Mouse (Mus musculus) adrenal gland, adult 8-10 months (tissue): ENCODE results near the gene Fam160a1. TPM values are rescaled to one million over a fixed set of nuclear protein-coding genes. Genes with fewer than 3 reads are reported as not detected.
A peak's percentile ranks its signal among the peaks of the same experiment; 100 is the strongest.

Source experiments
- DNase-seq: peaks from one replicate; pipeline ENCODE4 v3.0.0; 2022
- total RNA-seq, 4 experiments: library from RNA; stranded (reverse); gene quantifications; 2 replicates each; pipeline ENCODE4 v1.2.4; 2022

Fam160a1 gene
- total RNA-seq, 4 experiments from 2014 or later, result 8.3 to 14.5 (median 11.7) TPM

GRCm38 (mm10) chr3:85827283-85827682, 10.2 kb upstream of the Fam160a1 start:
- no peak for DNase-seq

DNA sequence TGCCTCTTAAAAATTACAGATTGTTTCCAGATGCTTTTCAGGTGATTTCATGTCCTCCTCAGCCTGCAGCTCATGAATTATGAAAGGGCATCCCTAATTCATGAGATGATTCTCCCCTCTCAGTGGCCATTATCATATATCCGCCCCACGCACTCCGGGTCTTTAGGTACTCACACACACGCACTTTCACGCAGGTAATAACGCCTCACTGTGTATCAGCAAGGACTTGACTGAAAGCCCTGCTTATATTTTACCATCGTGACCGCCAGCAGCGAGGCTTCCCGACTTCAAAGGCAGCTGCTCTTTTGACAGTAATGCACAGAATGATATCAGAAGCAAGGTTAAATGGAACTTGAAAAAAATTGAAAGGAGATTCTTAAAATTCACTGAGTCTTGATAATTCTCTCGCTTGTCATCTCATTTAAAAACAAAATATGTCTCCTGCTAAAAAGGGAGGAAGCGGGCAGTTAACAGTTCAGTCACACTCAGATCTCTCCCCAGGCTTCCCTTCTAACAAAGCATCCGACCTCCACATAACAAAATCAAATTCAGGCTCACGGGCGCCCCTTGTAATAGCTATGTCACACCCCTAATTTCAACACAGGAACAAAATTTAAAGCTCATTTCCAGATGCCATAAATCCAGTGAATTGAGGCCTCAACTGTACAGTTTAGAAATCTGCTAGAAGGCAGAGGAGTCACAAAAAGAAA, 3.9 kb upstream of the Fam160a1 start:
- no peak for DNase-seq

- DNase-seq, result no peak
Observed at GRCm38 (mm10) chr3:85819319-85819718, 2.2 kb upstream of the Fam160a1 start.

DNA sequence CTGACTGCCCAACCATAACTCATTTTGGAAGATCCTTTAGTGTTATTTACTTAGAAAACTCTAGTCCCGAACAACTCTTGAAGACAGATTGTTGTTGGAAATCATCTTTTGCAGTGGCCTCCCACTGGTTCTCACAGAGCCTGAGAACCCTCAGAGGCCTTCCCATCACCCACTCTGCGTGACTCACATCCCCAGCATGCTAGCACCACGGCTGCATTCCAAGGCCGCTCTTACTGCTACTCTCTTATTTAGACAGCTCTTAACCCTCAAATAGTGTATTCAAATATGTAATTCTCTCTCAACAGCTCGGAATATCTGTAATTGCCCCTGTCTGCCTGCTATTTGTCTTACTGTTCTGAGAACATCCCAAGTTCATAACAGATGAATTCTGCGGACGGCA, 2.9 kb downstream of the Fam160a1 start:
- DNase-seq, result peak; percentile 66

DNA sequence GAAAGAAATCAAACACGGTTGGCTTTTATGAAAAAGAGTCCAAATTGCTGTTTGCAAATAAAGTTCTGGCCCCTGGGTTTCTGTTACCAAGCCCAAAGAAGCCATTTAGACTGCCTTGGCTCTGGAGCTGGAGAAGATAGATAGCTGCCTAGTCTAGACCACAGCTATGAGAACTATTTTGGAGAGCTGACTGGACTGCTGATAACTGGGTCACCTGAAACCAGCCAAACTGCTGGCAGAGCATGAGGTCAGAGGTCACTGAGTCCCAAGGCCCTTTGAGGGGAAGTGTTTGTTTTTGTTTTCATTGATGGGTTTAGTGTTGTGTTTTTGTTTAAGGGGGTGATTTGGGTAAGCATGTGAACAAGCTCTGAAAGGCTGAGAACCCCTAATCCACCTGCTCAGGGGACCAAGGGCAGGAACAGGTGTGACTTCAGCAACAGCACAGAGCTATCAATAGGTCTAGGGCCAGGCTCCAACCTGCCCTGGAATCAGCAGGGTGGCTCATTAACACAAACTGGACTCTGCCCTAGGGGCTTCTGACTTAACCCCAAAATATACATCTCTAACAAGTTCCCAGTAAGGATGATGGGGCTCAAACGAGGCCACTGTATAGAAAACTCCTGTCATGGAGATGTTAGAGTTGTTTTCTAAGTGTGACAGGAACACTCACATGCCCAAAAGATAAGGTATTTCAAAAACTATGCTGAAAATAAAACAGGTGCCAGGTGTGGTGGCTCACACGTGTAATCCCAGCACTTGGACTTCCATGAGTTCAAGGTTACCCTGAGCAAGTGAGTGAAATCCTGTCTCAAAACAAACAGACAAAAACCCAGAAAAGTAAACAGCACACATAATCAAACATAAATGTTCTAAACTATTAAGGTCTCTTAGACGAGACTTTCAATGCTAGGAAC, 3.7 kb downstream of the Fam160a1 start:
- DNase-seq, result no peak

GRCm38 (mm10) chr3:85812010-85812409, 5.1 kb downstream of the Fam160a1 start:
- DNase-seq, result no peak

GRCm38 (mm10) chr3:85793166-85793565, 23.9 kb downstream of the Fam160a1 start:
- no peak for DNase-seq

- DNase-seq, result no peak
Observed at GRCm38 (mm10) chr3:85789748-85790147, 27.3 kb downstream of the Fam160a1 start.

- no peak for DNase-seq
Observed at GRCm38 (mm10) chr3:85786501-85786900, 30.6 kb downstream of the Fam160a1 start.

GRCm38 (mm10) chr3:85780906-85781305, 36.2 kb downstream of the Fam160a1 start:
- no peak for DNase-seq

GRCm38 (mm10) chr3:85780332-85780731, 36.8 kb downstream of the Fam160a1 start:
- DNase-seq, result no peak

GRCm38 (mm10) chr3:85777841-85778240, 39.2 kb downstream of the Fam160a1 start:
- no peak for DNase-seq

- no peak for DNase-seq
Observed at GRCm38 (mm10) chr3:85777356-85777755, 39.7 kb downstream of the Fam160a1 start.

GRCm38 (mm10) chr3:85776707-85777106, 40.4 kb downstream of the Fam160a1 start:
- no peak for DNase-seq

DNA sequence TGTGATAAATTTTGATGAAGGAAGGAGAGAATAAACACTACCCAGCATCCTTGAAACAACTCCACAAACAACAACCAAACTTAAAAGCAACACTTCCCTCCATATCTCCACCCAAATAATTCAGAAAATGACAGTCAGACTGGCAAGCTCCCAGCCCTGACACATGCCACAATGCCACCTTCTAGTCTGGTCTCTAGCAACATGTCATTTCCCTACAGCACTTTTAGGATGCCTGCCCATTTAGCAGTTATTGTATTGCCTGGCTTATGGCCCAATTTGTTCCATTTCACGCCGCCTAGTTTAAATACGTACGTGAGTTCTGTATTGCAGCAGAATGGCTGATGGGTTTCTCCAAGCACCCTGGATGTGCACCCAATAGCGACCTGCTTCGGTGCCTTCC, 41.0 kb downstream of the Fam160a1 start:
- no peak for DNase-seq

DNA sequence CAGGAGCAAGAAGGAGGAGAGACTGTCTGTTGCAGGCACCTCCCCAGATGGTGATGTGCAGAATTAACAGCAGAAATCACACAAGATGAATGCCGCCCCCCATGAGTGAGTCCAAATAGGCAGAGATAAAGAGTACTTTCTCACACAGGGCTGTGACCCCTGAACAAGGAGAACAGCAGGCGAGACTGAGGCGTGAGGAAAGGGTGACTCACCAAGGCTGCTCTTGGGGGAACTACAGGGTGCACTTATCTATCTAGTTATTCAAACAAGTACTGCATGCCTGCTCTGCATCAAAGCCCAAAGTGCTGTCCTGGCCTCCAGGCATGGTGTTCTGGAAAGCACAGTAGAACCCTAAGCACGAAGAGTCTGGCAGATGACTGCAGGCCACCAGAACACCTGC, 43.2 kb downstream of the Fam160a1 start:
- peak; percentile 38 for DNase-seq

DNA sequence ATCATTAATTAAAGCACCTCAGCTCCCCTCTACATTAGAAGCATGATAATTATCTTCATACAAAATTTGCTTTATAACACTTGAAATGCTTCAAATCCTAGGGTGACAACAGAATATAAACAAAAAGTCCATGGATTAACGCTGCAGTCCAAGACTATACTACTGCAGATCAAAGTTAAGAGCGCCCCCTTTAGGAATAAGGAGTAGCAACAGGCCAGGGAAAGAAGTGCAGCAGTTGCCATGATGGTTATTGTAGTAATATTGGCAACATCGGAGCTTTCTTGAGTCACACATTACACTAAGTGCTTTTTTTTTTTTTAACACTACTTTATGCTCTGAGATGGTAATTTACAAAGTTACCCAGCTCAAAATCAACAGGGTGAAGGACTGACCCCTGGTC, 43.7 kb downstream of the Fam160a1 start:
- no peak for DNase-seq

- DNase-seq, result no peak
Observed at GRCm38 (mm10) chr3:85764937-85765337, 52.2 kb downstream of the Fam160a1 start.

DNA sequence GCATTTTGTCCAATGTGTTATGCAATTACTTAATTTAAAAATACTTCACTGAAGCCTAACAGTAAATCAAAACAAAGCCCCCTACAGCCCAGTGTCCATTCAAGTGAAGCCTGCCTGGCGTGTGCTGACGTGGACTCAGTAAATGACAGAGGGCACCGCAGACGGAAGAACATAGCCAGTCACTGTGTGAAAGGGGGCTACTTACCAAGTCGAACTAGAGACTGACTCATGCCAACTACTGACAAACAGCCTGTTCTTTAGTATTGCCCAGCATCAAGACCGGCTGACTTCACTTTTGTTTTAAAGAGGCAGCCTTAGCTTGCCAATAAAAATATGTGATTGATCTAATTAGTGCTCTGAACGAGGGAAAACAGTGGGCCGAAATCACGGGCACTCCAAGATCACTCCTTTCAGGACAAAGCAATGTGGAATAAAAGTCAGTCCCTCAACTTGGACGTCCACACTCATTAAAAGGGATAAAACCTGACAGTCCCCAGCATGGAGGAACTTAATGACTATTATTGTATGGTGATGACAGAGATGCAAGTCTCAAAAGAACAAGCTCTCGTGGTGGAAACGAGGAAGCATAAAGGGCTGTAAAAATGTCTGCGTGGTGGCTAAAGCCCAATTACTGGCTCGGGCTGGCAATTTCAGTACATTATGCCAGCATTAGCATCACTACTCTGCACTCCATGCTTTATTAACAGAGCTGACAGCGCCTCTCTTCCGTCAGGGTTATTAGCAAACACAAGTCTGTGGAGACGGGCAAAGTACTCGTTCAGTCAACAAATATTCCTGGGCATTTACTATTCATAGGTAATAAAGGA, 52.9 kb downstream of the Fam160a1 start:
- no peak for DNase-seq

GRCm38 (mm10) chr3:85757944-85758343, 59.1 kb downstream of the Fam160a1 start:
- no peak for DNase-seq

DNA sequence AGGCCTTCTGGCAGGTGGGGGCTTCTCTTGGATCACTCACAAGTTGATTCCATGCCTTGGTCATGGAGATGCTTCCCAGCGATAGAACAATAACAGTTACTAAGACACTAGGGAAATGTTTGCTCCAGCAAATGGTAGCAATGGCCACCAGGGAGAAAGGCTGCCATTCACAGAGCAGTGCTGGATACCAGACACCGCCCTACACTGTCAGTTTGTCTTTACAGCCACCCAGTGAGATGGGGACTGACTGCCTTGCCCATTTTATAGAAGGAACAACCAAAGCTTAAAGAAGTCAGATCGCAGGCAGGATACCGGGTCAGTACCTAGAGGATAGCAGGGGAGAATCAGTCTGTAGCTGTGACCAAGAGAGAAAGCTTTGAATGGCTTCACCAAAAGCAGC, 59.7 kb downstream of the Fam160a1 start:
- DNase-seq, result no peak

- no peak for DNase-seq
Observed at GRCm38 (mm10) chr3:85749348-85749747, 67.7 kb downstream of the Fam160a1 start.

- no peak for DNase-seq
Observed at GRCm38 (mm10) chr3:85748863-85749262, 68.2 kb downstream of the Fam160a1 start.
